Mouse (Mus musculus) WW6 (cell line): ENCODE data around the gene Fkbp10.

Experiments used
- DNase-seq: peaks from one replicate; pipeline ENCODE4 v3.0.0-alpha.2; 2013; ENCODE audit warnings: low read depth, low spot score

The Fkbp10 gene

DNA sequence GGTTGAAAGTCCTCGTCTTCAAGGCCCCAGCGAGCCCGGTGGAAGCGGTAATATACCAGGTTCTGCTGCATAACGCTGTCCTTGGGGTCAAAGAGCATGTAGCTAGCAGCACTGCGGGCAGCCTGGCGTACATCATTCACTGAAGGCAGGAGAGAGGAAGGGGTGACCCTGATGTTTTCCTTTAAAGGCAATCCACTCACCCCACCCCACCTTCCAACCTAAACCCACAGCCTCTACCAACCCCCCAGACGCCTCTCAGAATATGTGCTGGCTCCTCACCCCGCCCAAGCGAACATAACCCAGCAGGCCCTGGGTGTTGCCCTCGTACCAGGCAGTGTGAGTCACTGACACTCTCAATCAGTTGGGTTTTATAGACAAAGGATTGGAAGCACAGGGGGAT is 3.8 kb upstream of the Fkbp10 start:
- DNase-seq, result no peak

GRCm38 (mm10) chr11:100413541-100413940 is 2.0 kb upstream of the Fkbp10 start:
- DNase-seq, result no peak

- no peak for DNase-seq
Observed at GRCm38 (mm10) chr11:100414021-100414913, 1.2 kb upstream of the Fkbp10 start, which contains the start of gene P3h4. TSS of gene P3h4 (minus strand) at chr11:100414836.

DNA sequence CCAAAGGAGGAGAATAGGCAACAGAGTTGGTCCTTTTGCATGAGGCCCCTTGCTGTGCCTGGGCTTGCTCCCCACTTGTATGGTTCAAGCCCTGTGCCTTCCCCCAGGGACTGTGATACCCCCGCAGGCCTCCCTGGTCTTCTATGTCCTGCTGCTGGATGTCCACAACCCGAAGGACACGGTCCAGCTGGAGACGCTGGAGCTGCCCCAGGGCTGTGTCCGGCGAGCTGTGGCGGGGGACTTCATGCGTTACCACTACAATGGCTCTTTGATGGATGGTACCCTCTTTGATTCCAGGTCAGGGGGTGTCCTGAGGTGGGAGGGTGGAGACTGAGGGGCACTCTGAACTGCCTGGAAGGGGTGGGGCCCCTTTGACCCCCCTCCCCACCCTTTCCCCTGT is 6.0 kb downstream of the Fkbp10 start:
- DNase-seq, result no peak

- no peak for DNase-seq
Observed at GRCm38 (mm10) chr11:100423836-100424235, 8.3 kb downstream of the Fkbp10 start.

DNA sequence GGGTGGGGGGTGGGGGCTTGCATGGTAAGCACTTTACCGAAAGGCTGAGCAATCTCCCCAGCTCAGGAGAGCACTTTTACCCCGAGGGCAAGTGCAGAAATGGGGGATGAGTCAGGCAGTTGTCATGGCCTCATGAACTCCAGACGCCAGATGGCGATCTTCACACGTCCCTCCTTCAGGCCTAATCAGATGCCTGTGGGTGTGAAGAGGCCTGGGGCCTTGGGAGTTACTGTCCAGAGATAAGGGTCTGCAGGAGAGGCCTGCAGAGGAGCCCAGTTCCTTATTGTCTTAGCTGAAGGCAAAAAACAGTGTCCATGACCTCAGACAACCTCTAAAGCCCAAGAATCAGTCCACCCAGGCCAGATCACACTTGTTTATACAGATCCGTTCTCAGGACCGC is 10.4 kb downstream of the Fkbp10 start:
- peak; percentile 80 for DNase-seq

DNA sequence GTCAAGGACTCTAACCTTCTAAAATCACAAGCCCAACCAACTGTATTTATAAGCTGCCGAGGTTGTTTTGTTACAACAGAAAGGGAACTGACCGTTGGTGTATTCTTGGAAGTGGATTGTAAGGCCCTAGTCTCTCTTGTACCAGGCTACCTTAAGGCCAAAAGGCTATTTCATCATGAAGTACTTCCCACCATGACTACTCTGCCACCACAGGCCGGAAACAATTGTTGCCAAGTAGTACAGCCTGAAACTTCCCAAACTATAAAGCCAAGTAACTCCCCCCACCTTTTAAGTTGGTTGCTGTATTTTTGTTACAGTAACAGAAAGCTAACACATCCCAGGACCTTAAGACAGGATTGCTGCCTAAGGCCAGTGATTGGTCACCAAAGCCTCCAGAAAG is 11.3 kb downstream of the Fkbp10 start:
- DNase-seq, result no peak

DNA sequence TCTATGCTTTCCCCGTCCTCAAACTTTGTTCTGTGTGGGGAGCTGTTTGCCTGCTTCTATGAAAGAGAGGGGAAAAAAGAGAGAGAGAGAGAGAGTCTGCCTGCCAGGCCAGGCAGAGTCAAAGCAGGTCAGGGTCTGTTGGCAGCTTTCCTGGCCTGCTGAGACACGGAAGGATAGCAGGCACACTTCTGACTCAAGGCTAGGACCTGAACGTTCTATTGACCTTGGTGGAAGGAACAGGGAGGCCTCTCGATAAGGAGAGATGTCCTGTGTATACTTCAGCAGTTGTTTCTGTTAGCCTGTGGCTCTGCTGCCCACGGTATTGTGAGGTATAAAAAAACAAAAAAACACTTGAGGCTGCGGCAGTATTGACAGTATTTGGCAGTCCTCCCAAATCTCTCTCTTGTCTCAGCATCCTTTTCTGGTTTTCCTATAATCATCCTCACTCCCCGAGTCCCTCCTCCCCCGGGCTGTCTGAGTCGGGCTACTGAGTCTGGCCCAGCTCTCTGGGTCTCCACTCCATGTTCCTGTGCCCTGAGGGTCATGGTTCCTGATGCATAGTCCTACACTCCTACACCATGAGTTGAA is 13.2 kb downstream of the Fkbp10 start:
- DNase-seq, result no peak

- no peak for DNase-seq
Observed at GRCm38 (mm10) chr11:100430052-100430451, 14.6 kb downstream of the Fkbp10 start.

DNA sequence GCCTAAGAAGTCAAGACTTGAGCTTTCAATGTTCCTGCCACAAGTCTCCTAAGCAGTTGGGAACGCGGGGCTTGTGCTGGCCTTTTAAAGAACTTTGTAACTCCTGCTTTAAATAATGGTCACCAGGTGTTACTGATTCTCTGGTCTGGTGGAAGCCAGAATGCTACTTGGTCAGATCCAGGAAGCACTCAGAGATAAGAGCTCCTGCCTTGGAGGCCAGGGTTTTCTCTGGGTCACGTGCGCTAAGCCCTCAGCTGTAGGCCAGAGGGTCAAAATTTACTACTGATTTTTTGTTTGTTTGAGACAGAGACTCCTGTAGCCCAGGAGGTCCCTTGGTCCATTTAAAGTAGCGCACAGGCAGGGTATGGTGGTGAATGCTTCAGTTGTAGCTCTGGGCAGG is 16.5 kb downstream of the Fkbp10 start:
- DNase-seq, result no peak

DNA sequence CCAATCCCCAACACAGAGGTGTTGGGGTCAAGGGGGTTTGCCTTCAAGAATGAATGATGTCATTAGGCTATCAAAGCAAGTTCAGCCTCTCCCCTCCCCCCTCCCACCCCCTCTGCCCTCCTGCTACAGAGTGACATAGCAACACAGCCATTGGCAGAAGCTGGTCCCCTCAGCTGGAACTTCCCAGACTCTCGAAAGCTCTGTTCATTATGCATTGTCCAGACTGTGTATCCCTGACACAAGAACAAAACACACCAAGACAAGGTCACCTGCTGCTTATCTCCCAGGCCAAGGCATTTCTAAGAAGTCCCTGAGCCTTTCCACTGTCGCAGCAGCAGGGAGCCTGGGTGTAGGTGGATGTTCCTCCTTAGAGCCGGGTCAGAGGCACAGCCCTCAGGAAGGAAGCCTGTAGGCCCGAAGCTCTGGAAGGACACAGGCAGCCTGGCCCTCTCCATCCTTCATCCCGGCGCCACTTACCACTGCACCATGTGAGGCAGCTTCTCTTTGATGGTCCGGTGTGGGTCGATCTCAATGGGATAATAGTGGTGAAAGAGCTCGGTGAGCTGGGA is 20.3 kb downstream of the Fkbp10 start:
- DNase-seq, result no peak

- DNase-seq, result no peak
Observed at GRCm38 (mm10) chr11:100437901-100438300, 22.4 kb downstream of the Fkbp10 start.

GRCm38 (mm10) chr11:100440691-100441522 is 25.4 kb downstream of the Fkbp10 start:
- peak; percentile 49 for DNase-seq

DNA sequence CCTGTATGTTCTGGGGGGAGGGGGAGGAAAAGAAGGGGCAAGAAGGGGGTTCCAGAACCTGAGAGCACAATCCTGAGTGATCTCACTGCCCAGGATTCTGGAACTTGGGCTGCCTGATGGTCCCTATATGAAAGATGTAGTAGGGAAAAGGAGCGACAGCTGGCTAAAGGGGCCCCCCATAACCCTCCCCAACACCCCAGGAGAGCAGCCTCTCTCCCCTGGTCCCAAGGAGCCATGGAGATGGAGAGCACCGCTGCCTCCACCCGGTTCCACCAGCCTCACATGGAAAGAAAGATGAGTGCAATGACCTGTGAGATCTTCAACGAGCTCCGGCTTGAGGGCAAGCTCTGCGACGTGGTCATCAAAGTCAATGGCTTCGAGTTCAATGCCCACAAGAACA is 26.3 kb downstream of the Fkbp10 start, which contains the start of the genes Nt5c3b and Klhl10:
Gene Nt5c3b (minus strand): TSS at position 12 of the 400 bp plus-strand sequence.
Gene Klhl10 (plus strand): TSS at position 121 of the 400 bp plus-strand sequence.
- DNase-seq, result no peak

DNA sequence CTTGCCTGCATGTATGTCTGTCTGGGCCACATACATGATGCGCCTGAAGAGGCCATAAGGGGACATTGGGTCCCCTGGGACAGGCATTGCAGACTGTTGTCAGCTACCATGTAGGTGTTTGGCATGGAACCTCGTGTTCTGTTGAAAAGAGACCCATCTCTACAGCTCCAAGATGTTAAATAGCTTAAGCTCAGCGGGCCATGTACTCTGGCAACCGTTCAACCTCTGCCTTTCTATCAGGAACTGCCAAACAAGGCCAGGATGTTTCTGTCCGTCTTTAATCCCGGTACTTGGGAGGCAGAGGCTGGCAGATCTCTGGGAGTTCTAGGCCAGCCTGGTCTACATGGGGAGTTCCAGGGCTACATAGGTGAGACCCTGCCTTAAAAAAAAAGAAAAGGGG is 27.1 kb downstream of the Fkbp10 start:
- DNase-seq, result no peak

DNA sequence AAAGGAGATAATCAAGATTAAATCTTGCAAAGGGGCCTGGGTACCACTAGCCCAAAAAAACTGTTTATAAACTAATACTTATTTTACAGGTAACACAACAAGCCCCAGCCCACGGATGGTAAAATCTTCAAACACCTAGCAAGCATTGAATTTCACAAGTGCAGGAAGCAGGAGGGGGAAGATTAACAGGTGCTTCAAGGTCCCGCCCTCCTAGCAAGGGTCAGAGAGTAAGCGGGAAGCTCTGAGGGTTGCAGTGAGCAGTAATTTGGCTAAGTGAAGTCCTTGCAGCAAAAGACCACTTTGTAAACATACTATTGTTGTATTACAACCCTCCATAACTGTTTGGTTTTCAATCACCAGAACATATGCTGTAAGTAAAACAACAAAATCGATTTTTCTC is 41.8 kb downstream of the Fkbp10 start:
- no peak for DNase-seq

GRCm38 (mm10) chr11:100457711-100458110 is 42.2 kb downstream of the Fkbp10 start:
- DNase-seq, result no peak

- DNase-seq, result no peak
Observed at GRCm38 (mm10) chr11:100462699-100463098, 47.2 kb downstream of the Fkbp10 start.

- DNase-seq, result no peak
Observed at GRCm38 (mm10) chr11:100465229-100465792, 49.8 kb downstream of the Fkbp10 start.

DNA sequence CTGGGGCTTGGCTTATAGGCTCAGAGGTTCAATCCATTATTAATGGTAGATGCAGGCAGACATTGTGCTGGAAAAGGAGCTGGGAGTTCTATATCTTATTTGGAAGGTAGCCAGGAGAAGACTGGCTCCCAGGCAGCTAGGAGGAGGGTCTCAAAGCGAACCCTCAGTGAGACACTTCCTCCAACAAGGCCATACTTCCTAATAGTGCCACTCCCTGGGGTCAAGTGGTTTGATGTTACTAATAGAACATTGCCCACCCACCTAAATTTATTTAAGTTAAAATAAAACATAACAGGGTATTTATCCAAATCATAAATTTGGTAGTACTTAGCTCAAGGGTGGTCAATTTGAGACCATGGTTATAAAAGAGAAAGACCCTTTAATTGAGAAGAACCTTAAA is 50.3 kb downstream of the Fkbp10 start:
- no peak for DNase-seq
